Mouse (Mus musculus) heart, embryonic 12.5 days (tissue): ENCODE measurements around the gene Epn2. TPM values are rescaled to one million over a fixed set of nuclear protein-coding genes. Genes with fewer than 3 reads are reported as not detected.

ENCODE experiments used
- ATAC-seq: fragments of 200-750 bp; cut with Nextera tagmentation; 2 replicates; pipeline ENCODE4 v1.8.0; 2017; ENCODE audit warnings: moderate TSS enrichment, moderate library complexity; ENCODE audit not compliant: insufficient number of reproducible peaks, low FRiP score
- H3K27ac ChIP-seq: fragments of 300-500 bp; sonication (generic); 2 replicates; pipeline ENCODE4 v1.5.1; 2016; ENCODE audit warnings: mild to moderate bottlenecking, moderate library complexity; ENCODE audit not compliant: poor library complexity, severe bottlenecking
- H3K27me3 ChIP-seq: fragments of 300-500 bp; sonication (generic); replicated peaks from 2 replicates; pipeline ENCODE4 v1.6.1; 2016; ENCODE audit warnings: mild to moderate bottlenecking, moderate library complexity
- H3K36me3 ChIP-seq: fragments of 300-500 bp; sonication (generic); 2 replicates; pipeline ENCODE4 v1.6.1; 2016; ENCODE audit warnings: mild to moderate bottlenecking, moderate library complexity
- H3K4me1 ChIP-seq: fragments of 300-500 bp; sonication (generic); replicated peaks from 2 replicates; pipeline ENCODE4 v1.6.1; 2016; ENCODE audit warnings: mild to moderate bottlenecking
- H3K4me2 ChIP-seq: fragments of 300-500 bp; sonication (generic); 2 replicates; pipeline ENCODE4 v1.6.1; 2016; ENCODE audit warnings: mild to moderate bottlenecking, moderate library complexity
- H3K4me3 ChIP-seq: fragments of 300-500 bp; sonication (generic); 2 replicates; pipeline ENCODE4 v1.5.1; 2016; ENCODE audit warnings: mild to moderate bottlenecking
- H3K9ac ChIP-seq: fragments of 300-500 bp; sonication (generic); 2 replicates; pipeline ENCODE4 v1.6.1; 2016; ENCODE audit warnings: mild to moderate bottlenecking, moderate library complexity
- H3K9me3 ChIP-seq: fragments of 300-500 bp; sonication (generic); replicated peaks from 2 replicates; pipeline ENCODE4 v1.6.1; 2016; ENCODE audit warnings: mild to moderate bottlenecking, moderate library complexity
- WGBS: fragments of 180-500 bp; shearing (Covaris S2); methylation state at CpG from one replicate; pipeline ENCODE4 v1.1.7; 2016; 5-methylcytosine and 5-hydroxymethylcytosine counted together
- polyA plus RNA-seq: library from polyadenylated mRNA; unstranded; fragments of >200 nt; fragmentation: Nextera tagmentation; extraction: Ambion mirVana; gene quantifications from 2 replicates; pipeline ENCODE4 v1.2.1, GENCODE M21; 2016

Gene Epn2
- polyA plus RNA-seq, 1 experiment from 2014 or later, result 23.1 TPM

- peak; percentile 88 for ATAC-seq
- WGBS, result under 1% methylated on average over 39 of the region's 39 CpGs
- Histone ChIP-seq H3K9ac (peak within 1 kb of the TSS; percentile 69), H3K4me1 (peaks cover 11% of the 10 kb centered on the region), H3K27ac (peak within 1 kb of the TSS; percentile 41), H3K27me3 (no peaks in the 10 kb centered on the region), H3K36me3 (no peaks in the 10 kb centered on the region; the same call in 1 of the 2 replicates), H3K4me3 (peak within 1 kb of the TSS; percentile 63), H3K4me2 (peak within 1 kb of the TSS; percentile 80), H3K9me3 (no peaks in the 10 kb centered on the region)
Measured at GRCm38 (mm10) chr11:61504713-61505257, 74.7 kb downstream of the Epn2 start, which contains the start of gene B9d1. Gene B9d1 (plus strand): TSS chr11:61505144.

- Histone ChIP-seq H3K36me3 (no peaks in the 10 kb centered on the region; the same call in 1 of the 2 replicates), H3K4me1 (peaks cover 18% of the 10 kb centered on the region), H3K27me3 (no peaks in the 10 kb centered on the region), H3K27ac (no peak overlapping the region), H3K4me2 (no peak overlapping the region), H3K4me3 (no peak overlapping the region), H3K9me3 (no peaks in the 10 kb centered on the region), H3K9ac (no peak overlapping the region)
- ATAC-seq, result no peak
- 74% methylated on average over 8 of the region's 8 CpGs for WGBS
Measured at GRCm38 (mm10) chr11:61503933-61504332, 75.6 kb downstream of the Epn2 start.

- peak overlapping the region; percentile 23; the same call in 1 of the 2 replicates for H3K4me2 ChIP-seq
- no peak overlapping the region for H3K9ac ChIP-seq
- no peak for ATAC-seq
Measured at GRCm38 (mm10) chr11:61498736-61499504, 80.6 kb downstream of the Epn2 start.

GRCm38 (mm10) chr11:61497490-61497889, 82.0 kb downstream of the Epn2 start:
- Histone ChIP-seq H3K9ac (no peak overlapping the region), H3K4me1 (peaks cover 20% of the 10 kb centered on the region), H3K27me3 (no peaks in the 10 kb centered on the region), H3K4me3 (no peak overlapping the region), H3K36me3 (peaks cover 3% of the 10 kb centered on the region), H3K27ac (no peak overlapping the region), H3K4me2 (no peak overlapping the region), H3K9me3 (no peaks in the 10 kb centered on the region)
- ATAC-seq, result no peak
- WGBS, result 52% methylated on average over 1 of the region's 1 CpGs

More at GRCm38 (mm10) chr11:61498736-61499504, 80.6 kb downstream of the Epn2 start:
- H3K27ac ChIP-seq, result peak overlapping the region; percentile 12
- H3K4me3 ChIP-seq, result no peak overlapping the region
- peaks cover 10% of the 10 kb centered on the region for H3K4me1 ChIP-seq
- H3K27me3 ChIP-seq, result no peaks in the 10 kb centered on the region
- 56% methylated on average over 6 of the region's 6 CpGs for WGBS
- no peaks in the 10 kb centered on the region for H3K9me3 ChIP-seq
- H3K36me3 ChIP-seq, result no peaks in the 10 kb centered on the region

- Histone ChIP-seq H3K9me3 (no peaks in the 10 kb centered on the region), H3K4me3 (no peak overlapping the region), H3K9ac (no peak overlapping the region), H3K27me3 (no peaks in the 10 kb centered on the region), H3K4me1 (peaks cover 20% of the 10 kb centered on the region), H3K4me2 (no peak overlapping the region), H3K36me3 (peaks cover 21% of the 10 kb centered on the region), H3K27ac (no peak overlapping the region)
- 78% methylated on average over 2 of the region's 2 CpGs for WGBS
- no peak for ATAC-seq
Measured at GRCm38 (mm10) chr11:61495528-61495927, 84.0 kb downstream of the Epn2 start.

- Histone ChIP-seq H3K36me3 (peaks cover 33% of the 10 kb centered on the region), H3K4me1 (peaks cover 17% of the 10 kb centered on the region), H3K27me3 (no peaks in the 10 kb centered on the region), H3K9me3 (no peaks in the 10 kb centered on the region), H3K4me3 (peak within 1 kb of the TSS; percentile 88), H3K4me2 (peak within 1 kb of the TSS; percentile 87), H3K9ac (peak within 1 kb of the TSS; percentile 90), H3K27ac (peak within 1 kb of the TSS; percentile 86)
- peak; percentile 94 for ATAC-seq
- under 1% methylated on average over 59 of the region's 62 CpGs for WGBS
Measured at GRCm38 (mm10) chr11:61494129-61494997, 85.1 kb downstream of the Epn2 start, which contains the start of gene Mapk7. Gene Mapk7 (minus strand): TSS chr11:61494406.

- Histone ChIP-seq H3K9me3 (no peaks in the 10 kb centered on the region), H3K36me3 (peaks cover 40% of the 10 kb centered on the region), H3K4me3 (peak overlapping the region; percentile 88), H3K4me2 (peak overlapping the region; percentile 87), H3K4me1 (peaks cover 13% of the 10 kb centered on the region), H3K9ac (peak overlapping the region; percentile 90), H3K27me3 (no peaks in the 10 kb centered on the region), H3K27ac (peak overlapping the region; percentile 75)
- under 1% methylated on average over 47 of the region's 50 CpGs for WGBS
- peak; percentile 76 for ATAC-seq
Measured at GRCm38 (mm10) chr11:61493525-61494128, 85.9 kb downstream of the Epn2 start.

GRCm38 (mm10) chr11:61492749-61493401, 86.6 kb downstream of the Epn2 start:
- no peak for ATAC-seq
- Histone ChIP-seq H3K36me3 (peaks cover 47% of the 10 kb centered on the region), H3K27ac (no peak overlapping the region)

GRCm38 (mm10) chr11:61490944-61491520, 88.5 kb downstream of the Epn2 start:
- H3K4me1 ChIP-seq, result peaks cover 35% of the 10 kb centered on the region
- H3K36me3 ChIP-seq, result peaks cover 50% of the 10 kb centered on the region
- H3K4me2 ChIP-seq, result no peak overlapping the region
- no peak for ATAC-seq
- no peak overlapping the region for H3K27ac ChIP-seq
- H3K27me3 ChIP-seq, result no peaks in the 10 kb centered on the region
- H3K9me3 ChIP-seq, result no peaks in the 10 kb centered on the region
- 91% methylated on average over 22 of the region's 22 CpGs for WGBS
- H3K4me3 ChIP-seq, result no peak overlapping the region
- no peak overlapping the region for H3K9ac ChIP-seq

More at GRCm38 (mm10) chr11:61492749-61493401, 86.6 kb downstream of the Epn2 start:
- WGBS, result 60% methylated on average over 12 of the region's 12 CpGs
- H3K27me3 ChIP-seq, result no peaks in the 10 kb centered on the region
- H3K9me3 ChIP-seq, result no peaks in the 10 kb centered on the region
- peak overlapping the region; percentile 90 for H3K9ac ChIP-seq
- H3K4me2 ChIP-seq, result peak overlapping the region; percentile 87
- H3K4me3 ChIP-seq, result peak overlapping the region; percentile 88
- H3K4me1 ChIP-seq, result peaks cover 18% of the 10 kb centered on the region

- Histone ChIP-seq H3K9me3 (no peaks in the 10 kb centered on the region), H3K4me2 (no peak overlapping the region), H3K36me3 (peaks cover 50% of the 10 kb centered on the region), H3K4me1 (peaks cover 47% of the 10 kb centered on the region), H3K27ac (no peak overlapping the region), H3K27me3 (no peaks in the 10 kb centered on the region), H3K4me3 (no peak overlapping the region), H3K9ac (no peak overlapping the region)
- ATAC-seq, result no peak
- 91% methylated on average over 8 of the region's 8 CpGs for WGBS
Measured at GRCm38 (mm10) chr11:61489874-61490273, 89.6 kb downstream of the Epn2 start.
